Mouse (Mus musculus) c-Kit-negative CD71-positive TER-119-positive erythroid progenitor cells, embryonic 14.5 days (primary cell): Measurements from ENCODE around the gene Usp54.

ENCODE experiments used
- DNase-seq: peaks from one replicate; pipeline ENCODE4 v3.0.0-alpha.2; 2013; ENCODE audit warnings: low read depth, low spot score

The Usp54 gene

DNA sequence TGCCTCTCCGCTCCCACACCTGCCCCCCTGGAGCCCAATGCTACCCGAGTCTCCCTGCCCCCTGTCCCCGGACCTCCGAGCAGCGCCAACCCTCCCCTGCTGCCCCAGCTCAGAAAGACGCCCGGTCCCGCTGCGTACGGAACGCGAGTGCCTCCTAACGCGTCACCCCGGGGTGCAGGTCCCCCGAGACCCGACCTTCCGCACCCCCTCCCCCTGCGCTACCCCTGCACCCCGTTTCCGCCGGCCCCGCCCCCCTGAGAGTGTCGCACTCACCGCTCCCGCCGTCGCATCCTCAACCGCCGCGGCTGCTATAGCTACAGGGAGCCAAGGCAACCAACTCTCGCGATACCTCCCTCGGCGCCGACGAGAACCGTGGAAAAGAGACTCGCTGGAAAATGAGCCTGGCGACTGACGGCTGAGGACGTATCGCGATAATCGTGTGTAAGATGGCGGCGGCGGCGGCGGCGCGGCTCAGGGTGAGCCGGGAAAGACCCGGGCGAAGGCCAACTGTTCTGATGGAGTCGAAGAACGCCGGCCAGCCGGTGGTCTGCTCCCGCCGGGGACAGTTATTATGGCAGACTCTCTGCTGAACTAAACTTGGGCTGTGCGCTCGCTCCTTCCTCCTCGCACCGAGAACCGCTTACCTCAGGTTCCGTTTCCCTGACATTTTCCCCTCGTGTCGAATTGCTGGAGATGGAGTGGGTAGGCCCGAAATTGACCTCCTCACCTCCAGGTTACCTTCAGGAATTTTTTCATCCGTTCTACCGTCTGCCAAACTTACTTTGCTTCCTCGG lies at the start of gene Usp54:
Usp54 (minus strand) TSS at position 420 of the 794 bp plus-strand sequence.
- DNase-seq = peak; percentile 98

DNA sequence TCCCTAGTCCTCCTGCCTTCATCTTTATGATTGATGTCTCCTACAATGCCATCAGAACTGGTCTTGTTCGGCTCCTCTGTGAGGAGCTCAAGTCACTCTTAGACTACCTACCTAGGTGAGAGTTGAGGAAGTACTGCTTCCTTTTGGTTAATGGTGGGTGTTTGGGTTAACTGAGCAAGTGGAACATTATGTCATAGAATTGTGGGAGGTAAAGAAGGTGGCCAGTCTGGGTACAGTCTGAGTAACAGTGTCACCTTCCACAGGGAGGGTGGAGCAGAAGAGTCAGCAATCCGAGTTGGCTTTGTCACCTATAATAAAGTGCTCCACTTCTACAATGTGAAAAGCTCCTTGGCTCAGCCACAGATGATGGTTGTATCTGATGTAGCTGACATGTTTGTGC lies 48.1 kb upstream of the Usp54 start:
- DNase-seq = no peak

DNA sequence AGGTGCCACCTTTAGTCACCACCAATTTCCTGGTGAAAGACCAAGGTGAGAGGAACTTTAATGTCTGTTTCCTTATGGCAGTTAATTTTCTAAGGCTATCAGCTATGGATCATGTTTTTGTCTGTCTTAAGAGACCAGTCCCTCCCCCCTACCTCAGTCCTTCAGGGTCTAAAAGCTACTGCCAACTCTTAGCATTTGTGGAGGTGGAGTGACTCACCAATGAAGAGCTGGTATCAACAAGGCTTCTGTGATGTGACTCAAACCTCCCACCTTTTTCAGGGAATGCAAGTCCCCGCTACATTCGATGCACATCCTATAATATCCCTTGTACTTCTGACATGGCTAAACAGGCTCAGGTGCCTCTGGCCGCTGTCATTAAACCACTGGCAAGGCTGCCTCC lies 45.7 kb upstream of the Usp54 start:
- no peak for DNase-seq

DNA sequence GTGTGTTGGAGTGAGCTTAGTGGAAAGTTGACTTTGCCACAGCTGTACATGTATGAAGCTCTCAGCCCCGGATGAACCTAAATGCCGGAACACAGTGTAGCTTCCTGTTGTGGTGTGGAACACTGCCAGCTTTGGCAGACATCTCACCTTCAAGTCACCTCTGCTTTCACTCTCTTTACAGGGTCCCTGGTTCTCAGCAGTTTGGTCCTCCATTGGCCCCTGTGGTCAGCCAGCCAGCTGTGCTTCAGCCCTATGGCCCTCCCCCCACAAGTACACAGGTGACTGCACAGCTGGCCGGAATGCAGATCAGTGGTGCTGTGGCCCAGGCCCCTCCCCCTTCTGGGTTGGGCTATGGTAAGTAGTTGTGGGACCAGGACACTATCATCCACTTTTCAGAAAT lies 41.6 kb upstream of the Usp54 start:
- no peak for DNase-seq

DNA sequence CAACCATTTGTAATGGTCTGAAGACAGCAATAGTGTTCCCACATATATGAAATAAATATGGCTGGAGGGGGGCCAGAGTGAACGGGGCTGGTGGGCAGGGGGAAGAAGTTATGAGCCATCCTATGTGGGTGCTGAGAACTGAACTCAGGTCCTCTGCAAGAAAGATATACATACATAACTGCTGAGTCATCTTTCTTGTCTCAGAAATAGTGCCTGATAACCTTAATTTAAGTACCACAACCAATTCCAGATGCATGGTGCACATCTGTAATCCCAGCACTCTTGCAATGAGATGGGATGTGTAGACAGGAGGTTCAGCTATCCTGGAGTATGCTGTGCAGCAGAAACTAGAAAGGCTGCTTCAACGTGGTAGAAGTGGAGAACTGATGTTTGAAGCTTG lies 40.9 kb upstream of the Usp54 start:
- DNase-seq = no peak

DNA sequence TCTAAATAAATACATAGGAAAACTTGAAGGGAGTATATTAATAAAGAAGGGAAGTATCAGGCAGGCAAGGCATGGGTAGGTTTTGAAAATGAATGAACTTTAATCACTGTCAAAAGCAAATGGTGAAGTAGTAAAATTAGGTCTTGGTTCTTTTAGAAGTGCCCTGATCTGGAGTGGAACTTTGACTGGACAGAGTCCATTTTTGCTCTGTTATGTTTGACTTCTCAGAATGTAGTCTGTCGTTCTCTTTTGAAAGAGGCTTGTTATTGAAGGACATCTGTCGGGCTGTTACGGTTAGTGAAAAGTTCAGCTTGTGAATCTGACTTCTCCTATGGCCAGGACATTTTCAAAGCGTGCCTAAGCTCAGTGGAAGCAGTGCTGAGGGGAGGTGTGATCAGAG lies 37.0 kb upstream of the Usp54 start:
- no peak for DNase-seq

DNA sequence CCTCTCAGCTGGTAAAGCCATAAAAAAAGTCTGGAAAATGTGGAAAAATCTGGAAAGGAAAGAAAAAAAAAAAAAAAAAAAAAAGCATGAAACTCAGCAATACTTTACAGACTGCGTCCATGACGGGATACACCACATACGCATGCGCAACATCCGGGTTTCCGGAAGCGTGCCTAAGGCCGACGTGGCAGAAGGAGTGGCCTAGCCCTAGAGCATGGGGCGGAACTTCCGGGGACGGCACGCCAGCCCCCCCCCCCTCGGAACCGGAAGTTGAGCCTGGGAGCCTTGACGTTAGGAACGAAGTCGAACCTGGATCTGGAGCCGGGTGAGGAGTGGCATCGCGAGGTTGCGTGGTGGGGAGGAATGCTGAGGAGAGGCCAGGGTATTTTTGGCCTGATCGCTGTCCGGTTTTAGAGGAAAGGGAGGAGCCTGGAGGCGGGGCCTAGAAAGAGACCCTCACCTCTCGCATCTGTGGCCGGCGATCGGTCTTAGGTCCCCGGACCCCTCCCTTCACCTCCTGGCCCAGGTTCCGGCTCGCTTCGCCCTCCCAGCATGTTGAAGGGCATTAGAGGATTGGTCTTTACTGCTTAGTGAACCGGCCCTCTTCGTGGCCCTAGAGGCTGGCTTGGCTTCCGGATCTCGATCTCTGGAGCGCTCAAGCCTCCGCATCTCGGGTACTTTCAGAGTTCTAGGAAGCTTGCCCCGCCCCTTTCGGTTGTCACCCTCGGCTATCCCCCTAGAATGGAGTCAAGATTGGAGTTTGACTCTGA lies 33.4 kb upstream of the Usp54 start, which contains the start of gene Sec24c:
Sec24c (plus strand) TSS at position 245 of the 770 bp plus-strand sequence.
- peak; percentile 99 for DNase-seq

DNA sequence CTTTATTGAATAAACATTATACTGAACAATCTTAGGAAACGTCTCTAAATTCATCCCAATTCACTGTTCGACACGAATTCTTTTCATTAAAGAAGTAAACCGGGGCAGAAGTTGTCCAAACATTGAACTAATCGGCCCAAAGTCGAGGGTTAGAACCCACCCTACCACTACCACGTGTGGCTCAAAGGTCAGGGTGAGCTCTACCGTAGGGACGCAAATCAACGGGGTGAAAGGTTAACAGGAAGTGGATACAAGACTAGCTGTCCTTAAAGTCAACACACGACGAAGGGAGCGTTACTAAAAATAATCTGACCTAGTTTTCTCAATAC lies 32.8 kb upstream of the Usp54 start:
- no peak for DNase-seq

DNA sequence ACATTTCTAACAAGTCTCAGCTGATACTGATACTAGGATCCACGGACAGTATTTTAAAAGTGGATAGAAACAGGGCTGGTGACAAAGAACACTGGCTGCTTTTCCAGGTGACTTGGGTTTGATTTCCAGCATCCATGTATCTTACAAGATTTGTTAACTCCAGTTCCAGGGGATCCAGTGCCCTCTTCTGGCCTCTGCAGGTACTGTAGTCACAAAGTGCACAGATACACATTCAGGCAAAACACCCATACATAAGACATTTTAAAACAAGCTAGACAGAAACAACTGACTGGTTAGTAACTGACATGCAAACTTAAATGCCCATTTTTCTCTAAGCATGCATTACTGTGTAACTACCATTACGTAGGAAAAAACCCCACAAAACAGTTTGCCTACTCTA lies 32.1 kb upstream of the Usp54 start:
- no peak for DNase-seq

DNA sequence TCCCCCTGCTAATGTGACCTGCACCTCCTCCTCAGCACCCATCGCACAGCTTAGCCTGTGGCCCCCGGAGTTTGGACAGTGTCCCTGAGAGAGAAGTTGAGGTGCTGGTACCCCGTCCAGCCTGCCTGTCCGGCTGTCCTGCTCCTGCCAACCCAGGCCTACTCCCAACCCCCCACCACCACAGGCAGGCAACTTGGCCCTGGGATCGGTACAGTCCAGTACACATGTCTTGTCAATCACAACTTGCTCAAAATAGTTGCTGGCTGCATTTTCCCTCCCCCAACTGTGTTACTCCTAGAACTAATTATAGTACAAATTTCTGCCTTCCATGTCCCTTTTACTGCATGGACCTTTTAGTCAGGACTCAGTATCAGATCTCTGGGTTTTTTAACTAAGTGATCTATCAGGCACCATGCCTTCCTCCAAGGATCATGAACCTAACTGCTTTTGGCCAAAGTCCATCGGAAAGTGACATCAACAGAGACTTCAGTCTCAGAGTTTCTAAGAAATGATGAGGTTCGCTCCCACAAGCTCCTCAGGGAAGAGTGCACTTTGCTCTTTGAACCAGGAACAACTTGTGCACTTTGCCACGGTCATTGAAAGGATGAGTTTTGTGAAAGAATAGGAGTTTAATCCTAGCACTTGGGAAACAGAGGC lies 27.4 kb upstream of the Usp54 start, which contains the start of gene Synpo2l:
Synpo2l (minus strand) TSS at position 201 of the 657 bp plus-strand sequence.
- DNase-seq = no peak

DNA sequence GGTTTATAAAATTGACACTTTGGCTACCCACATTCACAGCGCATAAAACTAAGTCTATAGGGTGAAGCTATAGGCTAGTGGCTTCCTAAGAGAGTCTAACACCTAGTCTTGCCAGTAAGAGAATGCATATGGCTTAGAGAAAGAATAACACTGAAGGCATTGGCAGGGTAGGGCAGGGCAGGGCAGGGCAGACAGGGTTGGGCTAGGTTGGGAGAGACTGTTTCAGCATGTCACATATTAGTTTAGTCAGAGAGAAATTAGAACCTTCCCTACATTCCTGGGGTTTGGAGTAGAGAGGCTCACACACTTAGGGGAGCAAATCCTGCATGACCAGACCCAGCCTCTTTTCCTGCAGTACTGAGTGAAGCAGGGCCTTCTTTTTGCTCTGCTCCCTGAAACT lies 26.6 kb upstream of the Usp54 start:
- no peak for DNase-seq

DNA sequence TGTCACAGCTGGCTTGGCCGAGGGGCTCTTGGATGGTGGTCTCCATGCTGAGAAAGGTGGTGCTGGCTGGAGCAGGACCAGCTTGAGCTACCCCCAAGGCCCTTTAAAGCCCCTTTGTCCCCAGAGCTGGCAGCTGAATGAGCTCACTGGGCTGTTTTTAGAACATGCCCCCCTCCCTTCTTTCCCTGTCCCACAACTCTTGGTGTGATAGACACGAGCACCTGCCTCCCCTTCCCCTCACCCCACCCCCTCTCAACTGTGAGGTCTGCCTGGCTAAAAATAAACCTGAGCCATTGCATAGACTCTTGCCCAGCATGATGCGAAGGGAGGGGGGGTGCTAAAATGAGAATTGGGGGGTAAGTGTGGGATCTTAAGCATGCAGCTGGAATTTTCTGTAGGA lies 23.6 kb upstream of the Usp54 start:
- DNase-seq = no peak

DNA sequence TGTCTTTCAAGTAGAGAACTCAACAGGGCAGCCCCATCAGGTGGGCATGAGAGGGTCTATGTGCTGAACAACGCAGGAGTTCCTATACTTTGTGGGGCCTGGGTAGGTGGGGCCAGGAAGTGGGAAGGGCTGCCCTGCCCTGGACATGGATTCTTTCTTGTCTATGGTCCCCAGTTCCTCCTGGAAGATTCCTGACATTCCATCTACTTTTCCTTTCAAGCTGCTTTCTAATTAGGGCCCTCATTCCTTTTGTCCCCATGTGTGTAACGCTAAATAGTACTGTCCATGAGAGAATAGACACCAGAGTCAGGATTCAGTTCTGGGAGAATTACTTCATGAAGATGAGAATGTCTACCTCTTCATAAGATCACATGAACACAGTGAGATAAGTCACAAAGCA lies 22.7 kb upstream of the Usp54 start:
- DNase-seq = no peak

DNA sequence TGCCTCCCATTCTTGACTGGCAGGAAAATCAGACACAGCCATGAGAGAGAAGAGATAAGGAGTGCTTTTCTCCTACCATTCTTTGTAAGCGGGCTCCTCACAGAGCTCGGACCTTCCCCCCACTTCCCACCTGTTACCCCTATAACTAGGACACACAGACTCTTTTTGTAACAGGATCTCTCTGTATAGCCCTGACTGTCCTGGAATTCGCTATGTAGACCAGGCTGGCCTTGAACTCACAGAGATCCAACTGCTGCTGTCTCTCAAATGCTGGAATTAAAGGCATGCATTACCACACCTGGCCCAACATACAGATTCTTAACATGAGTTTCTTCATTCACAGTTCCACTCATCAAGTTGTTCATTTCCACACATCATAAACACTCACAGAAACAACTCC lies 21.9 kb upstream of the Usp54 start:
- no peak for DNase-seq

DNA sequence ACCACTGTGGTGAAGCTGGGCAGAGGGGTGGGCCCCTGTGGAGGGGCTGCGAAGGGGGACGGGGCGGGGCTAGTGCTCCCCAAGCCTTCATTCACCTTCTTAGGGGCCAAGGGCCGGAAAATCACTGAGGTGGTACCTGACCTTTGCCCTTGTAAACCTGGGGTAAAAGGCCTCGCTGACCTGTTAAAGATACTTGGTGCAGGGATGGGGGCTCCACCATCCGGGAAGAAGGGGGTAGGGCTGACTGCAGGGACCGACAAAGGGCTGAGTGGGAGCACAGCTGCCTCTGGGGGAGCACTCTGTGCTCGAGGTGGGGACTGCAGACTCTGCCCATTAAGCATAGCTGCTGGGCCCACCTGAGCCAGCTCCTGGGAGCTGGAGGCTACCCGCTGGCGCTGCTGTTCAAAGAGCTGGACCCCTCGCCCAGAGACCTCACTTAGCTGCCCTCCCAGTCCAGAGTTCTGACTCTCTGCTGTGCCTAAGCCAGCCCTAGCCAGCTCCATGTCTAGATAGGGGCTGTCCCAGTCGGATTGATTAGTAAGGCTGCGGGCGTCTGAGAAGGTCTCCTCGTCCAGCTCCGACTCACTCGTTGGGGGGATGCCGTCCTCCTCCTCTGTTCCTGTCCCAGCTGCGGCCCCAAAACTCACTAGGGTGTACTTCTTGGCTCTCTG lies 20.9 kb upstream of the Usp54 start:
- no peak for DNase-seq

DNA sequence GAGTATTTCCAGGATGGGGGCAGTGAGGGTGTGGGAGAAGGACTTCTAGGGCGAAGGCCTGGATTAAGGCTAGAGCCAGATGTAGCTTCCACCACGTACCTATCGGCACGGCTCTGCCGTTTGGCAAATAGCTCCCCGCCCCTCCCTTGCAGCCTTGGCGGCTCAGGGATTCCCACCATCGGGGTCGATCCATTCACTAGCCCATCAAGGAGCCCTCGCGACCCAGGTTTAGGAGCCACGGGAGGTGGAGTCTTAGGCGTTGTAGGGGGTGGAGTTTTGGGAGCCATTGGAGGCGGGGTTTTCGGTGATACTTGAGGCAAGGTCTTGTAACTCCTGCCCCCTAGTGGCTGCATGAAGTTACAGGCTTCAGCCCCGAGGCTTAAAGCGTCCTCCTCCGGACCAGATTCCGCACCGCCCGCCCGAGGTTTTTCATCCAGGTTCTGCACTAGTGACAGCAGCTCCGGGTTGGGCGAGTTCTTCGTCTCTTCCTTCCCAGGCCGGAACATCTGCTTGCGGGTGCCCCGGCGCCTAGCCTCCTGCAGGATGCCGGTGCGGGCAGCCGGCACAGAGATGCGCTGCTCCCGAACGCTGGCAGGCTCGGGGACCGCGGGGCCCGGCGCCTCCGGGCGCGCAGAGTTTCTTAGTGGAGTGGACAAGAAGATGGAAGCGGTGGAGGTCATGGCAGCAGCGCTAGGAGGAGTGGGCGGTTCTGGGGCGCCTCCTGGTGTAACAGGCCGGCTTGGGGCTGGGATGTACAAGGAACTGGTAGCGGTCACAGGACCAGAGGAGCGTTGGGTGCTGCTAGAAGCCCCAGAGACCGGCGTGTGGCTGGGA lies 20.2 kb upstream of the Usp54 start:
- DNase-seq = peak; percentile 95

DNA sequence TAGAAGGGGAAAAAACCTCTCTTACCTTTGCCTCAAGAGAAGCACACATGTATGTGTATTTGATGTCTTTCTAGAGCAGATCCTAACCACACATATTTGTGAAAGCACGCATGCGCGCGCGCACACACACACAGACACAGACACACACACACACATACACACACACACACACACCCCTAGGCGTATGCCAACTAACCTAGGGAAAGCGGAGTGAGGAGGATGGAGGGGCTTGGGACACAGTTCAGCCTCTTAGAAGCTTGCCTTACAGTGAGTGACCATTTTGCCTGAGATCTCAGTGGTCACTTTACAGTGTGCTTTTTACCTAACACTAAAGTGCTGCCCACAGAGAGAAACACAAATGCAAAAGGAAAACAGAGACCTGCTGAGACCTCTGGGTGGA lies 18.8 kb upstream of the Usp54 start:
- DNase-seq = no peak

DNA sequence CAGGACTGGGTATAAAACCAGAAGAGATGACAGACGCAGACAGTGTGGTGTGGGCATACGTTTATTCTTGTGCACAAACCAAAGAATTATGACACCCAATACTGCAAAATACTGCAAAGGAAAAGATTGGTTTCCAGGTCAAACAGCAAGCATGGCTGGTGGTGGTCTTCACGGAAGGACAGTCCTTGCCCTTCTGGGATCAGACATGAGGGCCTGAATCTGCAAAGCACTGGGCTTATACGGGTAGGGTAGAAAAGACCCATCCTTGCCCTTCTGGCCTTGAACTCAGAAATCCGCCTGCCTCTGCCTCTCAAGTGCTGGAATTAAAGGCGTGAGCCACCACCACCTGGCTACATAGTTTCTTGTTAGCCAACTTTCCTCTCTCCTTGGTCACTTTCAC lies 18.0 kb upstream of the Usp54 start:
- DNase-seq = no peak

DNA sequence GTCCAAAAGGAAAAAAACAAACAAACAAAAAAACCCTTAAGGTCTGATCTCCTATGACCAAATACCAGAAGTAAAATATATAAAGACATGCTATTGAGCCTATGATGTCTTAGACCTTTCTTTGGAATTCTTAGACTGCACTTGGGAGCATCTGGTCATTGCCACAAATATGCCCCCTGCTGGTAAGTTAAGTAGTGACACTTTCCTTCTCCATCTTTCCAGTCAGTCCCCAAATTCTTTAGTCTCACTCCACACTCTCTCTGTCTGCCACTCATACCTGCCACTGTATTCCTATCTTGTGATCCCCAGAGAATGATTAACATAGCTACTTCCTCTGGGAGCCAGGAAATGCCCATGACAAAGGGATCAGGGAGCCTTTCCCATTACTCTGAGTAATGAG lies 17.5 kb upstream of the Usp54 start:
- DNase-seq = peak; percentile 26

DNA sequence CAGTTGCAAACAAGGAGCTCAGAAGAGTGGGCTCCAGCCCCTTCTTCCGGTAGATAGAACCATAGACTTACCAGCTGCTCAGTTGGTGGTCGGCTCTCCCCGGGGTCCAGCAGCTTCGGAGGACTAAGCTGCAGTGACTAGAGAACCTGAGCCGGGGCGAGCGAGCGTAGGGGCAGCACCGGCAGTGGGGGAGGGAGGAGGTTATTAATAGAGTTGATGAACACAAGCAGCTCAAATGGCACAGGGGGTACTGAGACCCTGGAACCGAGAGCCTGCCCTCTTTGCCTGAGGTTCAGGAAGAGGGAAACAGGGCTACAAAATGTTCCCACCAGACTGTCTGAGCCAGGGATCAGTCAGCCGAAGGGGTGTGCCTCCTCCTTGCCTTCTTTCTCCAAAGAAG lies 15.5 kb upstream of the Usp54 start, which contains the start of gene Myoz1:
Myoz1 (minus strand) TSS at position 180 of the 400 bp plus-strand sequence.
- DNase-seq = no peak

DNA sequence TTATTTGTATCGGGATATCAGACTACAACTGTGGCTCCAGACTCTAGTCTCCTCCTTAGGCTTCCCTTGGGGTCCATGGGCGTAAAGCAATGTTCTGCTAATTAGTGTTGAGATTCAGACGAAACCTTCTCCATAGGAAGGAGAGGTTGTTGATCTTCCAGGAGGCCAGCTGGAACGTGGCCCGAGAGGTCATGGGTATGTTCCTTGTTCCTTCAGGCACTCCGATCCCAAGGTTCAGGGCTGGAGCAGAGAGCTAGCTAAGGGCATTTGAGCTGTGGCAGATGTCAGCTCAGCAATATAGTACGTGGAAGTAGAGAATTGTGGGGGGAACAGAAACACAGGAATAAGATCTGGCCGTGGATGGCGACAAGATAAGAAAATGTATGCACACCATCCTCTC lies 14.9 kb upstream of the Usp54 start:
- no peak for DNase-seq
